Mouse (Mus musculus) thymus, postnatal 4 days (tissue): Measurements from ENCODE around the gene Wdr70.

ENCODE experiments used
- DNase-seq: peaks from one replicate; pipeline ENCODE4 v3.0.0; 2021

The Wdr70 gene

DNA sequence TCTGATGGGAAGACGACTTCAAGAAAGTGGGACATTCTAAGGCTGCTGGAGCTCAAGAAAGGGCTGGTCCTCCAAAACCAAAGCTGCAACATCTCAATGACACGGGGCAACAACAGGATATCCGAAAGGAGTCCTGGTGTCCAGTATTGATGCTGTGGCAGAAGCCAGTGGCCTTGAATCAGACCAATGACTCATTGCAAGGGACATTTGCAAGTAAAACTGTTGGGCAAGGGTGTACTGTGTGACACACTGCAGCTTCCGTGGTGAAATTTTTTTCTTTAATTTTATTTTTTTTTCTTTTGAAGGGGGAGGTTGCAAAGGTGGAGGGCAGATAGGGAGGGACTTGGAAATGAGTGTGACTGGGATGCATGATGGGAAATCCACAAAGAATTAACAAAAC lies 256.6 kb downstream of the Wdr70 start:
- DNase-seq: no peak

DNA sequence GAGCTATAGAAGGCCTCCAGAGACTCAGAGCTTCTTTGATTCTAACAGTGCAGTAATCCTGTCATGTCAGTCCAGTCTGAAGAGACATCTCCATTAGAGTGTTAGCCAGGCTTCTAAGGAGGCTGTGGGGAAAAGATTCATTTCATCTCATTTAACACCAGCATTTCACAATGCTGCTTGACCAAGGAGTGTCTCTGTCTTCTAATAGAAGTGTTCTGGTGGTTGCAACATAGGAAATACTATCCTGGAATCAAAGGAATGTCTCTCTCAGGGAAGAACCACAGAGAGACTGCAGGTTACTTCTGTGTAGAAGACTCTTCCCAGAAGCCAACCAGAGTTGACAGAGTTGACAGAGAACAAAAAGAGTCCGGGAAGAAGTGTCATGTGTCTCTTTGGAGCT lies 257.3 kb downstream of the Wdr70 start:
- no peak for DNase-seq

DNA sequence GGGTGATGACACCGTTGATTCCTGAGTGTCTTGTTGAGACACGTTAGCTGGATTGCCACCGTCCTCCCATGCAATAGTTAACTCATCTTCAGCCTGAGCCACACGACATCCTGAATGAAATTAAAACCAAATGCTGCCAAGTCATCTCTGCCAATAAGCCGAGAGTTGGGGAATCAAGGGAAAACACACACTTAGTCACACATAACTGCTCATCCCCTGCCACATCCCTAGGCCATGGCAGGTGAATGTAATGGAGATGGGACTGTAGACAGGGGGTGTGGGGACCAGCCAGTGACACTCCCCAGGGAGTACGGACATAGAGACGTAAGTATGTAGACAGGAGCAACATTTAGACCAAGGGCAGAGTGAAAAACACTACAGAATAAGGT lies 260.1 kb downstream of the Wdr70 start:
- DNase-seq: no peak

DNA sequence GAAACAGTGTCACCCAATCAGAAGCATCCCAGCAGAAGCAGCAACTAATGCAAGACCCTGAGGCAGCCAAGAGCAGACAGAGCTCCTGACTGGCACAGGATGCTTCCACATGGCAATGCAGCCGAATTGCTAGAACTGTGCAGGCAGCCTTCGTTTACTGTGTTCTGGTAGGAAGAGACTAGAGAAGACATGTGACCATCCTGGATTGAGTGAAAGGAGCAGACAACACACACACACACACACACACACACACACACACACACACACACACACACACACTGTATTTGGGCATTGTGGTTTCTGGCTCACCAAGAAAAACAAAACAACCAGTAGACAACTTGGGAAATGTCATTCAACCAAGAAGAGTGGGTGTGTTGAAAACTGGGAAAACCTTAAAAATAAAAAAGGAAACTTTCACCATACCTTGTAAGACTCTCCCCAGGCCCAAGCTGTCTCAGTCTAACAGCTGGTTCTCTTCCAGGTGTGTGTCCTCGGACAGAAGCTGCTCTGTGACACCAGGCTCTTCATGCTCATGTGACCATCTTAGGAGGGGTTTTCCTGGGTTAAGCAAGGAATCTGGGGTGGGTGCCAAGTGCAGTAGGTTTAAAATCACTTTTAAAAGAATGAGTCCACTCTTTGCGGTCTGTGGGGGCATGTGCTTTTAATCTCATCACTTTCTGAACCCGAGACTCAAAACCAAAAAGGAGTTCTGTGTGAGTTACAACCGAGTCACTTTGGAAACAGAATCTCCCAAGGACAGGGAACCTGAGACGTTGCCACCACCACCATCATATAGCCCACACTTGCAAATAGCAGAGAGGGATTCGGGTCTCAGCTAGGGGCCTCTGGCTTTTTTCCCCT lies 260.7 kb downstream of the Wdr70 start:
- DNase-seq: no peak

DNA sequence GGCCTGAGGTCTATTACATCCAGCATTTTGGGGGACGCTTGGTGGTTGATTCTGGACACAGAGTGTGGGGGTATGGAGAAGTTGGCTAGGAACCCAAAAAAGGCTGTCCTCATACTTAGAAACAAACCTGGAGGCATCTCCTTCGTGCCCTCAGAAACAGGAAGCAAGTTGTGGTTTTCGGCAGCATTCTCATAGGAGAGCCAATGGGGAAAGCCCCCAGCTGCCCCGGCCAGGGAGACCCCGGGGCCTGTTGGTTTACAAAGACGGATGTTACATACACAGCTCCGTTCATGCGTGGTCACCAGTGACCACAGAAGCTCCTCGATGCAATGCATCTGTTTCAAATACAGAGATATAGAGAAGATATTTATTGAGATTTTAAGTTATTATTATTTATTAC lies 263.6 kb downstream of the Wdr70 start:
- DNase-seq: no peak

DNA sequence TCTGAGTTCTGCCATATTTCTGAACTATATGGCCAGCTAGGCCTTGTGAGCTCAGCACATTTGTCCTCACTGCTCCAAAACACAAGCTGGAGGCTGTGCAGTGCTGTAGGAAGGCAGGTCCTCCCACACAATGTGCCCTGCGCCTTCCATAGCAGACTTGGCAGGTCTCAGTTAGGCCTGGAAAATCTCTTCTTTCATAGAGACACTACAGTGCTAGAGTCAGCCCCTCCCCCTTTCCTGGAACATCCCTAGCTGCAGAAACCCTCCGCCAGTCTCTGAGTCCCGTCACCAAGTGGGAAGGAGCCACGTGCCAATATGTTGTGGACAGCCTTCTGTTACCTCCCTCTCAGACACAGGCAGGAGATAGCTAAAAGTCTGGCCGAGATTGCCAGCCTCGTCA lies 273.5 kb downstream of the Wdr70 start:
- no peak for DNase-seq

DNA sequence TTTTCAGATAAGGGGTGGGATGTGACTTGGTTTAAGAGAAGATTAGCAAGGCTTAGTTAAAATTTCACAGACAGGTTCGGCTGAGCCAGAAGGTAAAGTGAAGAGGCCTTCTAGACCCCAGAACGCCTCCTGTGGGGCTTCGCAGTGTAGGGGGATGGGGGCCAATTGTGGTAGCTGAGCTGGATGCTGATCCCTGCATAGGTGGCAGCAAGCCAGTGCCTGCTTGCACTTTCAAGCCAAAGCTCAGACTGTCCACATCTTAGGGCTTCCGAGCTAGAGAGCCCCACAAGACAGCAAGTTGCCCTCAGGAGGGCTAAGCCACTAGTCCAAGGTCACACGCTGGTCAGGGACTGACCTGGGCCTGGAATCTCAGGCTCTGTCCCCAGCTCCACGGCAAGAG lies 275.1 kb downstream of the Wdr70 start:
- no peak for DNase-seq
